Mouse (Mus musculus): ENCODE data around the gene 2610318N02Rik.
A peak's percentile ranks its signal among the peaks of the same experiment; 100 is the strongest.

2610318N02Rik gene

DNA sequence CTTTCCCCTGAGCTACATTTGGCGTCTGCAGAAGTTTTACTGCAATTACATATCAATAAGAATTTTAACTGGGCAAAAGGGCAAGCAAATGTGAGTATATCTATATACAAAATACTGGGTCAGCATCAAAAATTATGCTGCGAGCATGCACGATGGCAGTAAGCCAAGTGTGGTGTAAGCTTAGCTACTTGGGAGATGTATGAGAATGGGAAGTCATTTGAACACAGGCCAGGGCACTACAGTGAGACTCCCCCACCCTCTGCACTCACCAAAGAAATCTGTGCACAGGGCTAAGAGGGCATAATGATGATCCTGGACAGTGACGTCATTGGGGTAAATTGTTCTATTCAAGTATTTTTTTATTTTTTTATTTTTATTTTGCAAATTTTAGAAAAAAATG lies 20.4 kb downstream of the 2610318N02Rik start:
- DNase-seq = no peak

DNA sequence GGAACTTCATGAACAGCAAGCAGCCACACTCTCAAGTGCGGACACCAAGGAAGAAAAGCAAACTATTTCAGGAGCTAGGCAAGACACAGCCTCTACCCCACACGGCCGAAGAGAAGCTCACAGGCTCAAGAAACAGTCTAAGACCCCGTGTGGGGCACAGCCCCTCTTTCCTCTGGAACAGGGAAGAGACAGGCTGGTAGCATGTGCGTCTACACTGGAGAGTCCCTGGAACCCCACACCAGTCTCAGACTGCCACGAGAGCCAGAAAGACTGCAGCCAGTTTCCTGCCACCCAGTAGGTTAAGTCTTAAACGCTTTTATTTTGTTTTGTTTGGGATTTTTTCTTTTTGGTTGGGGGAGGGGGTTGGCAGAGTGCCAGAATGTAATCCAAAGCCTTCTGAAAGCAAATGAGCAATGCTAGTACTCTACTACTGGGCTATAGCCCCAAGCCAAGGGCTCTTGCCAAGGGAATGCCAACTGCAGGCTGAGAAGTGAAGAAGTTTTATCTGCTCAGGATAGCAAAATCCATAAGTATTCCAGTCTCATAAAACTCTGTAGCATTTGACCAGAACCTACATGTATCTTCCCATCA lies 22.2 kb downstream of the 2610318N02Rik start:
- DNase-seq = no peak

DNA sequence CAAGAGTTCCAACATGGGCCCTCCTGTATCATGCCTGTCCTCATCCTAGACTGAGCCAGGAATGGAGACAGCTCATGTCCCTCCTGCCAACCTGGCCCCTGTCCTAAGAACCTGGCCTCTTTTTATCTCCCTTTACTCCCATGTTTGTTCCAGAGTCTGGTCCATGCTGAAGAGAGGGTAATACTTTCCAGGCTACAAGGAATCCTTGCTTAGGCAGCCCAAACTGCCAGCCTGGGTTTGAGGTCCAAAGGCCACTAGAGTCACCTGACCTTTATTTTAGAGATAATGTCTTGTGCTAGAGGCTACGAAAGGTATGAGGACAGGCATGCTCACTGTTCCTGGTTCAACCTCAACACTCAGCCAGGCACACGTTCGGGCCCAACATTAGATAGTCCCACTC lies 28.0 kb downstream of the 2610318N02Rik start:
- no peak for DNase-seq

GRCm38 (mm10) chr16:17088346-17088745 lies 36.6 kb downstream of the 2610318N02Rik start:
- no peak for DNase-seq

GRCm38 (mm10) chr16:17086669-17087193 lies 38.2 kb downstream of the 2610318N02Rik start:
- no peak for DNase-seq

- no peak for DNase-seq
These were observed 38.7 kb downstream of the 2610318N02Rik start for GRCm38 (mm10) chr16:17086241-17086640.

GRCm38 (mm10) chr16:17085636-17086035 lies 39.3 kb downstream of the 2610318N02Rik start:
- no peak for DNase-seq

- DNase-seq = no peak
These were observed 42.7 kb downstream of the 2610318N02Rik start for GRCm38 (mm10) chr16:17082121-17082792.

DNA sequence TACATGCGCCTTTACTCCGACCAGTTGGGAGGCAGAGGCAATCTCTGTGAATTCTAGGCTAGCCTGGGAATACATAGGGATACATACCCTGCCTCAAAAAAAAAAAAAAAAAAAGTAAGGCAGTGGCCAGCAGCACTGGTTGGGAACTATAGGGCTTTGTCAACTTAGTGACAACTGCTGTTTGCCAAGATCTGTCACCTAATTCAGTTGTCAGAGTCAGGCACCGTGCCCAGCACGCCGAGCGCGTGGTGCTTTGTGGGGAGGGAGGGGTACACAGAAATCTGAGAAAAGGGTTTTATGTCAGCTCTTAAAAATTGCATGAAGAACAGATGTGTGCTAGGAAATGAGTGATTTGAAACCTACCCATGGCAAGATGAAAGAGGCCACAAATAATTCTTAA lies 46.9 kb downstream of the 2610318N02Rik start:
- DNase-seq = no peak

- no peak for DNase-seq
These were observed 48.1 kb downstream of the 2610318N02Rik start for GRCm38 (mm10) chr16:17076869-17077268.

- DNase-seq = no peak
These were observed 48.7 kb downstream of the 2610318N02Rik start for GRCm38 (mm10) chr16:17076301-17076700.

- DNase-seq = no peak
These were observed 52.0 kb downstream of the 2610318N02Rik start for GRCm38 (mm10) chr16:17073000-17073399.

- DNase-seq = no peak
These were observed 54.3 kb downstream of the 2610318N02Rik start for GRCm38 (mm10) chr16:17070716-17071115.

GRCm38 (mm10) chr16:17069511-17070443 lies 55.2 kb downstream of the 2610318N02Rik start, which contains the start of gene Ypel1:
Ypel1 (plus strand) TSS chr16:17069696.
- peak; percentile 75 for DNase-seq

- DNase-seq = no peak
These were observed 57.4 kb downstream of the 2610318N02Rik start for GRCm38 (mm10) chr16:17067552-17067951.
